Mouse (Mus musculus): ENCODE data around the gene Ppp1r15a. TPM values are rescaled to one million over a fixed set of nuclear protein-coding genes. Genes with fewer than 3 reads are reported as not detected.

Gene Ppp1r15a
- polyA plus RNA-seq, 1 experiment from 2014 or later = 17.1 TPM

Other genes starting within 250 kb of the Ppp1r15a start
- gene Slc6a21, start 248.8 kb downstream of the Ppp1r15a start, polyA plus RNA-seq (2014; fragmentation: Nextera tagmentation; extraction: Ambion mirVana) = not detected in 2 replicates
- 4.4 and 6.1 TPM in 2 replicates for gene Trpm4, start 192.5 kb downstream of the Ppp1r15a start, polyA plus RNA-seq (2014; fragmentation: Nextera tagmentation; extraction: Ambion mirVana)
- gene Hrc, start 191.0 kb downstream of the Ppp1r15a start, polyA plus RNA-seq (2014; fragmentation: Nextera tagmentation; extraction: Ambion mirVana) = 0.11 and 0.19 TPM in 2 replicates
- gene Ppfia3, start 159.2 kb downstream of the Ppp1r15a start, polyA plus RNA-seq (2014; fragmentation: Nextera tagmentation; extraction: Ambion mirVana) = 7.7 and 8.1 TPM in 2 replicates
- gene Lin7b, start 155.7 kb downstream of the Ppp1r15a start, polyA plus RNA-seq (2014; fragmentation: Nextera tagmentation; extraction: Ambion mirVana) = 0.75 and 1.2 TPM in 2 replicates
- gene Snrnp70, start 130.5 kb downstream of the Ppp1r15a start, polyA plus RNA-seq (2014; fragmentation: Nextera tagmentation; extraction: Ambion mirVana) = 62.0 and 70.9 TPM in 2 replicates
- not detected in 2 replicates for gene Kcna7, start 120.6 kb downstream of the Ppp1r15a start, polyA plus RNA-seq (2014; fragmentation: Nextera tagmentation; extraction: Ambion mirVana)
- 0.23 and 0.44 TPM in 2 replicates for gene Ntf5, start 112.6 kb downstream of the Ppp1r15a start, polyA plus RNA-seq (2014; fragmentation: Nextera tagmentation; extraction: Ambion mirVana)
- gene Lhb, start 105.4 kb downstream of the Ppp1r15a start, polyA plus RNA-seq (2014; fragmentation: Nextera tagmentation; extraction: Ambion mirVana) = not detected in 2 replicates
- 26.5 and 26.8 TPM in 2 replicates for gene Gys1, start 91.4 kb downstream of the Ppp1r15a start, polyA plus RNA-seq (2014; fragmentation: Nextera tagmentation; extraction: Ambion mirVana)
- 168 and 171 TPM in 2 replicates for gene Ruvbl2, start 88.2 kb downstream of the Ppp1r15a start, polyA plus RNA-seq (2014; fragmentation: Nextera tagmentation; extraction: Ambion mirVana)
- gene Ftl1, start 66.4 kb downstream of the Ppp1r15a start, polyA plus RNA-seq (2014; fragmentation: Nextera tagmentation; extraction: Ambion mirVana) = 5,242 and 5,528 TPM in 2 replicates
- 169 and 201 TPM in 2 replicates for gene Bax, start 59.4 kb downstream of the Ppp1r15a start, polyA plus RNA-seq (2014; fragmentation: Nextera tagmentation; extraction: Ambion mirVana)
- 0.15 TPM in 1 of 2 replicates, not detected in the other for gene Tulp2, start 44.4 kb downstream of the Ppp1r15a start, polyA plus RNA-seq (2014; fragmentation: Nextera tagmentation; extraction: Ambion mirVana)
- gene Gm45808, start 39.5 kb downstream of the Ppp1r15a start, polyA plus RNA-seq (2014; fragmentation: Nextera tagmentation; extraction: Ambion mirVana) = not detected in 2 replicates
- 3.2 and 3.9 TPM in 2 replicates for gene Dhdh, start 37.5 kb downstream of the Ppp1r15a start, polyA plus RNA-seq (2014; fragmentation: Nextera tagmentation; extraction: Ambion mirVana)
- gene Nucb1, start 15.9 kb downstream of the Ppp1r15a start, polyA plus RNA-seq (2014; fragmentation: Nextera tagmentation; extraction: Ambion mirVana) = 83.7 and 84.8 TPM in 2 replicates
- 0.08 and 0.26 TPM in 2 replicates for gene Plekha4, start 62 bp upstream of the Ppp1r15a start, polyA plus RNA-seq (2014; fragmentation: Nextera tagmentation; extraction: Ambion mirVana)
- gene Hsd17b14, start 28.6 kb upstream of the Ppp1r15a start, polyA plus RNA-seq (2014; fragmentation: Nextera tagmentation; extraction: Ambion mirVana) = 0.10 and 0.12 TPM in 2 replicates
- gene Bcat2, start 43.9 kb upstream of the Ppp1r15a start, polyA plus RNA-seq (2014; fragmentation: Nextera tagmentation; extraction: Ambion mirVana) = 22.5 and 24.7 TPM in 2 replicates
- not detected in 2 replicates for gene Fgf21, start 89.2 kb upstream of the Ppp1r15a start, polyA plus RNA-seq (2014; fragmentation: Nextera tagmentation; extraction: Ambion mirVana)
- gene Fut1, start 91.0 kb upstream of the Ppp1r15a start, polyA plus RNA-seq (2014; fragmentation: Nextera tagmentation; extraction: Ambion mirVana) = not detected in 2 replicates
- gene Izumo1, start 95.5 kb upstream of the Ppp1r15a start, polyA plus RNA-seq (2014; fragmentation: Nextera tagmentation; extraction: Ambion mirVana) = 0.10 and 0.29 TPM in 2 replicates
- gene Rasip1, start 101.2 kb upstream of the Ppp1r15a start, polyA plus RNA-seq (2014; fragmentation: Nextera tagmentation; extraction: Ambion mirVana) = 4.0 and 4.7 TPM in 2 replicates
- gene Mamstr, start 113.7 kb upstream of the Ppp1r15a start, polyA plus RNA-seq (2014; fragmentation: Nextera tagmentation; extraction: Ambion mirVana) = 1.8 and 2.1 TPM in 2 replicates
- not detected in 2 replicates for gene Fut2, start 140.1 kb upstream of the Ppp1r15a start, polyA plus RNA-seq (2014; fragmentation: Nextera tagmentation; extraction: Ambion mirVana)
- 0.21 TPM in 1 of 2 replicates, not detected in the other for gene Ntn5, start 157.8 kb upstream of the Ppp1r15a start, polyA plus RNA-seq (2014; fragmentation: Nextera tagmentation; extraction: Ambion mirVana)
- 0.19 and 0.36 TPM in 2 replicates for gene Sec1, start 168.1 kb upstream of the Ppp1r15a start, polyA plus RNA-seq (2014; fragmentation: Nextera tagmentation; extraction: Ambion mirVana)
- 3.3 and 6.3 TPM in 2 replicates for gene Car11, start 173.6 kb upstream of the Ppp1r15a start, polyA plus RNA-seq (2014; fragmentation: Nextera tagmentation; extraction: Ambion mirVana)
- 2.2 and 3.5 TPM in 2 replicates for gene Dbp, start 178.8 kb upstream of the Ppp1r15a start, polyA plus RNA-seq (2014; fragmentation: Nextera tagmentation; extraction: Ambion mirVana)
- 878 and 933 TPM in 2 replicates for gene Rpl18, start 189.2 kb upstream of the Ppp1r15a start, polyA plus RNA-seq (2014; fragmentation: Nextera tagmentation; extraction: Ambion mirVana)
- gene Sphk2, start 191.7 kb upstream of the Ppp1r15a start, polyA plus RNA-seq (2014; fragmentation: Nextera tagmentation; extraction: Ambion mirVana) = 11.8 and 14.9 TPM in 2 replicates
- gene Fam83e, start 194.9 kb upstream of the Ppp1r15a start, polyA plus RNA-seq (2014; fragmentation: Nextera tagmentation; extraction: Ambion mirVana) = 0.57 and 1.4 TPM in 2 replicates
- not detected in 2 replicates for gene Spaca4, start 199.5 kb upstream of the Ppp1r15a start, polyA plus RNA-seq (2014; fragmentation: Nextera tagmentation; extraction: Ambion mirVana)